Mouse (Mus musculus): ENCODE data around the gene Izumo3. TPM values are rescaled to one million over a fixed set of nuclear protein-coding genes. Genes with fewer than 3 reads are reported as not detected.
"Not testable (repeated sequence)": the region's sequence is repeated elsewhere in the genome, so short reads cannot be mapped to it uniquely, and the experiment has no call there.

Gene Izumo3
- polyA plus RNA-seq (2012; ENCODE audit: insufficient read depth, insufficient read length, low replicate concordance, missing spikeins), result not detected in 2 replicates

DNA sequence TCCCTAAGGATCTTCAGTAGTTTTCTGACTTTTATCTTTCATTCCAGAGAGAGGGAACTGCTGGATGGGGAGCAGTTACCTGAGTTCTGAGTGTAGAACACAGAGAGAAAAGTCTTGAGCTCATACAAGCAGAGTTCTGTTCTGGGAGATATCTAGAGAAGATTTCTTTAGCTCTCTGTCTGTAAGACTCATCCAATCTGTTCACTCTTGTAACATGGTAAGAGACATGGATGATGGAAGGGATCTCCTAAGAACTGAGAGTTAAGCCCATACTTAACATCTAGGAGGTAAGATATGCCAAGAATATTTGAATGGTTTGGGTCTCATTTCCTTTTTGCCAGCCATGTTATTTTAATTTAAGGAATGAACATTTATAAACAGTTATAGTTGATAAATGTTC is at the start of gene Izumo3:
Izumo3 (minus strand) TSS at position 101 of the 400 bp plus-strand sequence.
- Histone ChIP-seq H3K27ac (ENCODE audit: insufficient read depth, low read depth, low read length) (no peak within 1 kb of the TSS), H3K4me3 (ENCODE audit: insufficient read depth, low read depth, low read length) (no peak within 1 kb of the TSS), H3K4me1 (ENCODE audit: control insufficient read depth, insufficient read depth, low read length) (no peaks in the 10 kb centered on the region)
- TF ChIP-seq CTCF (IDR thresholded peaks at IDR 0.05; ENCODE audit: insufficient read depth, low read depth, low read length) (no peak), POLR2A (IDR thresholded peaks at IDR 0.05; ENCODE audit: insufficient read depth, low read depth, low read length) (no peak)

DNA sequence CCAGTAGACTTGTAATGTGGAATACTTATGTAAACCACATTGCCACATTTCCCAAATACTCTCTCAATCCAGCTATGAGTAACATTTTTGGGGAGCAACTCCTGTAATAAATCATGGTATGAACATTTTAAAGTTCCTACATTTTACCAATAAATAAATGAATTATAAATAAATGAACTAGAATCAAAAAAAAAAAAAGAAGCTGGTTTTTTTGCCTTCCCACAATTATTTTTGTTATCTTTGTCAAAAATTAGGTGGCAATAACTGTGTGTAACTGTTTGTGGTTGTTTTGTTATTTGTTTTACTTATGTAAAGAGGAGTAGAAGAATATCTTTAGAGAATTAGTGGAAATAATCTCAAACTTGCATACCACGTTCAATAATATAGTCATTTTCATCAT is 44.6 kb upstream of the Izumo3 start, which contains the start of gene Gm12666:
Gm12666 (minus strand) TSS at position 101 of the 400 bp plus-strand sequence.
- H3K27ac ChIP-seq (ENCODE audit: insufficient read depth, low read depth, low read length); H3K4me3 ChIP-seq (ENCODE audit: insufficient read depth, low read depth, low read length); H3K4me1 ChIP-seq (ENCODE audit: control insufficient read depth, insufficient read depth, low read length): not testable (repeated sequence)
- WGBS, result 91% methylated on average over 1 of the region's 1 CpGs

DNA sequence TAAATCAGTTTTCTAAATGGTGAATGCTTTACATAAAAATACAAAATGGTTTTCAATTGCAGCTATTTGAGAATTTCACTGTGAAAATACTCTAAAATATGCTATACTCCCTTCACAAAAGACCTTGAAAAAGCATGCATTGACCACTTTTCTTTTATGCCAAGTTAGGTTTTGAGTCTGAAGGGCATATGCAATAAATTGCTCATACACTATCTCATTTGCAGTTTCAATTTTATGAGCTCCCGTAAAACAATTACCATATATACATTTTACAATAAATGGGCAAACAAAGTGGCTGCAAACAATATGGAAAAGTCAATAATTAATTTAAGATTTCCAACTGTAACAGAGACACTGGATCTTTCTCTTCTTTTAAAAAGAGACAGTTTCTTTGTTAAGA is 5.6 kb upstream of the Izumo3 start:
- TF ChIP-seq CTCF (IDR thresholded peaks at IDR 0.05; ENCODE audit: insufficient read depth, low read depth, low read length) (no peak), POLR2A (IDR thresholded peaks at IDR 0.05; ENCODE audit: insufficient read depth, low read depth, low read length) (no peak)
- Histone ChIP-seq H3K27ac (ENCODE audit: insufficient read depth, low read depth, low read length) (no peak overlapping the region), H3K4me3 (ENCODE audit: insufficient read depth, low read depth, low read length) (no peak overlapping the region), H3K4me1 (ENCODE audit: control insufficient read depth, insufficient read depth, low read length) (no peaks in the 10 kb centered on the region)
- 73% methylated on average over 1 of the region's 1 CpGs for WGBS

DNA sequence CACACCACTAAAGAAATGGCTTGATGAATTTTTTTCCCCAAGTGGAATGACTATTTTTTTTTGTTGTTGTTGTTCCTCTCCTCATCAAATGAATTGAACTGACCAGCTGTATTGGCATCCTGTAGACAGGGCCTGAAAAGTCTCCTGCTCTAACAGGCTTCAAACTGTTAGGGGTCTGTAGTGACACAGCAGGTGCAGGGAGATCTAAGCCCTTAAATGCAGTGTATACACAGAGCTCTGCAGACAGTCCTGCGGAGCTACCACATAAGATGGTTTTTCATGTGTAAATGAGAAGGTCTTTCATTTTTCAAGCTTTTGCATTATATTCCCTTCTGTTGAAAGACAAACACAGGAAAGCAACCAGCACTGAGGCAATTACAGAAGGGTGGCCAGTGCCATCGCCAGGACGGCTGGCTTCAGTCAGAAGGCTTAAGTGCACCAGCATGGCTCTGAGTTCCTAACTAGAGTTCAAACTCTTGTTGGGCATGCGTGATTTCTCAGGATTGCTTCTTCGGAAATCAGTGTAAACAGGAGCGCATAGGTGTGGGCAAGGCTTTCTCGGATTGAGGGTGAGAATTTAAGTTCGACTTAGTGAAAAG is 35.5 kb downstream of the Izumo3 start:
- no peak for TF ChIP-seq CTCF (IDR thresholded peaks at IDR 0.05; ENCODE audit: insufficient read depth, low read depth, low read length)
- TF ChIP-seq POLR2A (IDR thresholded peaks at IDR 0.05; ENCODE audit: insufficient read depth, low read depth, low read length), result no peak
- Histone ChIP-seq H3K4me1 (ENCODE audit: control insufficient read depth, insufficient read depth, low read length) (no peaks in the 10 kb centered on the region), H3K4me3 (ENCODE audit: insufficient read depth, low read depth, low read length) (no peak overlapping the region), H3K27ac (ENCODE audit: insufficient read depth, low read depth, low read length) (no peak overlapping the region)
- WGBS, result 50% methylated on average over 8 of the region's 8 CpGs

DNA sequence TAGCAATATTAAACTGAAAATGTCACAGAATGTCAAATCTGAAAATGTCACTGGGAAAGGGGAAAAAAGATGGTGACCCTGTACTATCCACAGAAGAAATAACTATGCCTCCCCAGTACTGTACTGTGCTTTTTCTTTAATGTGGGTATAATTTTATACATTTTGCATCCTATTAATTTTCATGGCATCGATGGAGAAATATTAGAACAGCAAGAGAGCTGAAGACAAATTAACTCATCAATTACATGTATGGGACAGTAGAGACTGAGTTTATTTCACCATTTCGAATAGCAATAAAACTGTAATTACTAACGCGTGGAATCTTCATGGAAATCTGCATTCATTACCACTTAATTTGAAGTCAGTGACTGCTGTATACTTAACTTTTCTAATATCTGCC is 49.6 kb downstream of the Izumo3 start:
- no peak overlapping the region for H3K27ac ChIP-seq (ENCODE audit: insufficient read depth, low read depth, low read length)
- WGBS, result 45% methylated on average over 4 of the region's 4 CpGs
- no peaks in the 10 kb centered on the region for H3K4me1 ChIP-seq (ENCODE audit: control insufficient read depth, insufficient read depth, low read length)
- H3K4me3 ChIP-seq (ENCODE audit: insufficient read depth, low read depth, low read length), result no peak overlapping the region
- TF ChIP-seq CTCF (IDR thresholded peaks at IDR 0.05; ENCODE audit: insufficient read depth, low read depth, low read length), result no peak
- TF ChIP-seq POLR2A (IDR thresholded peaks at IDR 0.05; ENCODE audit: insufficient read depth, low read depth, low read length), result no peak

DNA sequence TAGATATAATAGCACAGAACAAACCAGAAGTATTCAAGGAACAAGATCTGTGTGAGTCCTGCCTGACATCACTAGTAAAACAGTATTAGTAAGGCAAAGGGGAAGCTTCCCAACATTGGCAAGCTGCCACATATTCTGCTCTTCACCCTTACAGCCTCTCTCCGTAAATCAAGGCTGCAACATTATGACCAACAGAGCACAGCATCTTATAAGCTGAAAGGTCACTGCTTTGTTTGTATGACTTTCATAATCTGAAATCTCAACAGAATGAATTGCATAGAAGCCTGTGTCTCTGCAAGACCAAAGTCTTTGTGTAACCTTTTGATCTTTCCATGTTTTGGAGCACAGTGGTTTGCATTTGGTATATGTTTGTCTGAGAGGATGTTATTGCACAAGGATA is 51.1 kb downstream of the Izumo3 start:
- TF ChIP-seq CTCF (IDR thresholded peaks at IDR 0.05; ENCODE audit: insufficient read depth, low read depth, low read length) (no peak), POLR2A (IDR thresholded peaks at IDR 0.05; ENCODE audit: insufficient read depth, low read depth, low read length) (no peak)
- 72% methylated on average over 1 of the region's 1 CpGs for WGBS
- H3K27ac ChIP-seq (ENCODE audit: insufficient read depth, low read depth, low read length), result no peak overlapping the region
- no peaks in the 10 kb centered on the region for H3K4me1 ChIP-seq (ENCODE audit: control insufficient read depth, insufficient read depth, low read length)
- no peak overlapping the region for H3K4me3 ChIP-seq (ENCODE audit: insufficient read depth, low read depth, low read length)

Other genes starting within 250 kb of the Izumo3 start
- not detected in 2 replicates for gene Gm12666, start 44.5 kb upstream of the Izumo3 start, polyA plus RNA-seq (2012; ENCODE audit: insufficient read depth, insufficient read length, low replicate concordance, missing spikeins)

All from olfactory bulb, adult 2 months (tissue).